Mouse (Mus musculus): ENCODE measurements around the gene Zfyve19.

Gene Zfyve19

GRCm38 (mm10) chr2:119254976-119255375 lies 46.6 kb downstream of the Zfyve19 start:
- no peak for DNase-seq

GRCm38 (mm10) chr2:119260518-119260917 lies 52.1 kb downstream of the Zfyve19 start:
- DNase-seq: no peak

GRCm38 (mm10) chr2:119261326-119261725 lies 52.9 kb downstream of the Zfyve19 start:
- peak in 1 of 2 experiments; percentile 56 for DNase-seq

- peak; percentile 87 to 92 for DNase-seq
These were observed 54.6 kb downstream of the Zfyve19 start for GRCm38 (mm10) chr2:119262978-119263377.

- no peak for DNase-seq
These were observed 55.4 kb downstream of the Zfyve19 start for GRCm38 (mm10) chr2:119263813-119264212.
